Mouse (Mus musculus): Measurements from ENCODE around the gene Slc25a42.
A peak's percentile ranks its signal among the peaks of the same experiment; 100 is the strongest.

Slc25a42 gene

DNA sequence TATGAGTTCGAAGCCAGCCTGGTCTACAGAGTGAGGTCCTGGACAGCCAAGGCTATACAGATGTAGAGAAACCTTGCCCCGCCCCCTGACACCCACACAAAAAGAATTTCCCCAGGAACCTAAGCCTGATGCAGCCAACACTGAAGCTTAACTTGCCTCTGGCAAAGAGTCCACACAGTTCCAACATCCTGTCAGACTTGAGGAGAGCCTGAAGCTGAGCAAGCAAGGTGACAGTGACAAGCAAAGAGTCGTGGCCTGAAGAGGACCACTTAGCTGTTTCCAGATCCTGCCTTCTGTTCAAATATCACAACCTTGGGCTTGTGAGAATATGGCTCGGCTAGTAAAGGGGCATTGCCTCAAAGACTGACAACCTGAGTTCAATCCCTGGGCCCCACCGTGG lies 3.0 kb upstream of the Slc25a42 start:
- DNase-seq (ENCODE audit: low read depth, low spot score) = no peak

DNA sequence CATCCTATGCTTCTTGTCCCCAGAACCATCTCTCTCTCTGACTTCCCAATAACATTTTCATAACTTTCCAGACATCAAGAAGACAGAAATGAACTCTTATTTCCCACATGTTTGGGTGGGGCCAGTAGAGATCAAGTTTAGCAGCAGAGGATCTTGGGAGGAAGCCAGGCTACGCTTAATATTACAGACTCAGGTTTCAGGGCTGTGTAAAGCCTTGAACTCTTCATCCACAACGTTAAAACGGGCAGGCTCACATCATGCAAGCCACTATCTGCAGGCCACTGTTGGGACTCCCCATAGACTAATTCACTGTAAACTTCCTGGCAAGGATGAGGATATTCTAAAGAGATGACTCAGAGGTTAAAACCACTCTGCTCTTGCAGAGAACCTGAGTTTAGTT lies 2.3 kb upstream of the Slc25a42 start:
- DNase-seq (ENCODE audit: low read depth, low spot score) = no peak

DNA sequence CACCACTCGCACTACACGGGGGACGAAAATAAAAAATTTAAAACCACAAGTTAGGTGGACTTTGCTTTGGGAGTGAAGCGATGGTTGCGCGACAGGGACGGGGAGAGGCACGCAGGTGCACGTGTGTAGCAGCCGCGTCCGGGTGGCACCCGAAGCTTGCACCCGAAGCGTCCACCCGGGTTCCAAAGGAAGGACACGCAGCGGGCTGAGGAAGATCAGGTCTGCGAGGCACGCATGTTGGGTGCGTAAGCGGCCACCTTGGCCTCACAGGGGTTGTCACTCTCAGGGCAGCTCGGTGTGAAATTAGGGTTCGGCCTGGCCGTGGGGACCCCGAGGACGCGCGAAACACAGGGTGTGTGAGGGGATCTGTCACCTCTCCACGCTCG lies 386 bp downstream of the Slc25a42 start:
- DNase-seq (ENCODE audit: low read depth, low spot score) = no peak

DNA sequence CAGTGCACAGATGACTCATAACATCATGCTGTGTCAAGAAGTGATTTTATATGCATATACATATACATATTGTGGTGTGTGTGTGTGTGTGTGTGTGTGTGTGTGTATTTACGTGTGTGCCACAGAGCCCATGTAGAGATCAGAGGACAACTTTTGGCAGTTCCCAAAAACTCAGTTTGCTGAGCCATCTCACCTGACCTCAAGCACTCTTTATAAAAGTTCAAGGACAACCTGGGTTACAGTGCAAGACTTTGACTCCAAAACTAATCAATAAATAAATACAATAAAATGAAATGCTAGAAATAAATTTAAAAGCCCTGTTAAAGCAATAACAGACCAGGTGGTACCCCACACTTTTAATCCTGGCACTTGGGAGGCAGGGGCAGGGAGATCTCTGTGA lies 830 bp downstream of the Slc25a42 start:
- no peak for DNase-seq (ENCODE audit: low read depth, low spot score)

DNA sequence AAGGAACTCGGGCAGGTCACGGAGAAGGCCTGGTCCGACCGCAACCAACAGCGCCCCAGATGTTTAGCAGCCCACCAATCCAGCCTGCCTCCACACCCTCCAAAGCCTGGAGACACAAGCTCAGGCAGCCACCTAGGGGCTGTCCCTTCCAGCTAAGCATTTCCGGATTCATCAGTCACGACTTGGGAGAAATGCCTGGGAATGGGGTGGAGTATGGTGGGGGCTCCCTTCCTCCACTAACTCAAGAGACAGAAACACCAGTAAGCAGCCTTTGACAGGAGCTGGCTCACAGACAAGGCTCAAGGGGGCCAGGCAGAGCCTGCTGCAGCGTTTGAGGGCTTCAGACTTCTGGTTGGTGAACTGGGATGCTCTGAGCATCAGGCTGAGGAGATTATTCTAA lies 1.6 kb downstream of the Slc25a42 start:
- DNase-seq (ENCODE audit: low read depth, low spot score) = no peak

DNA sequence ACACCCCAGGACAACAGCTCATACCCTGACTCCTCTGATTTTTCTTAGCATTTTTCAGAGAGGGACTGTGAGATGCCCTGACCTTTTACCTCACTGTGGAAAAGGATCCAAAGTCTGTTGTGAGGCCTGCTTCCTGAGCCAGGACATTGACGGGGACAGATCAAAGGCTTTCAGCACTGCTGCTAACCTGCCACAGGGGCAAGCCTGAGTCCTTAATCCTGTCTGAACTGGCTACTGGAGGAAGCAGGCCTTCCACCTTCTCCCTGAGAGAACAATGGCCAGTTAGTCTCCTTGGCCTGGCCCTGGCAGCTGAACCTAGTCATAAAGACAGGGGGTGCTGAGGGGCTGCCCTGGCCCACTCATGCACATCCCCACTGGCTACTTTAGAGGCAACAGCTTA lies 4.0 kb downstream of the Slc25a42 start:
- no peak for DNase-seq (ENCODE audit: low read depth, low spot score)

DNA sequence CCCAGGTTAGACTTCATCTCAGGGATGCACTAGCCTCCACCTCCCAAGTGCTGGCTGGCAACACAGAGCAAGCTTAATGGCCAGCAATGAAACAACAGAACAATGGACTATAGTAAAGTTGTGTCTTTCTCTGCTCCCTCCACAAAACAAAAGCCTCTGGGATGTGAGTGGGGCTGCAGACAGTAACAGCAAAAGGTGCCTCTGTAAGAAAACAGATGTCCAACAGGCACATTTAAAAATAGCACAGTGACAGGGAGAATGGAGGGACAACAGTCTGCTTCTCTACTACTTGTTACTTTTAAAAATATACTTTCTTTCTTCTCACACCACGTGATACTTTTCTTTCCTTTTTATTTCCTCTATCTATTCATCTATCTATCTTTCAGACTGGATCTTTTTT lies 7.3 kb downstream of the Slc25a42 start:
- DNase-seq (ENCODE audit: low read depth, low spot score) = no peak

DNA sequence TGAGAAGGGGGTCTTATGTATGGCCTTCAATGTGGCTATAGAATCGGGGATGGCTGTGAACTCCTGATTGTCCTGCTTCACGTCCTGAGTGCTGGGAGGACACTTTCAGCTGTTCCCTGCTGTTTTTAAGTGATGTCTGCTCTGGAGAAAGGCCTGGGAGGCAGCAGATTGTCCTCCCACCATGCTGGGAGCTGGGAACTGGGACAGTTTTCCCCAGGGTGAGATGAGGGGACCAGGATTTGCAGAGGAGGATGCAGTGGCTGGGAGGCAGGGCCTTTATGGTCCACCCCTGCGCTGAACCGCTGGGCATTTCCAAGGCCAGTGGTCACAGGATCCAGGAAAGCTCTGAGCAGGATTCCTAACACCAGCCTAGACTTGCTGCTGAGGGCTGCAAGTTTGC lies 9.0 kb downstream of the Slc25a42 start:
- no peak for DNase-seq (ENCODE audit: low read depth, low spot score)

DNA sequence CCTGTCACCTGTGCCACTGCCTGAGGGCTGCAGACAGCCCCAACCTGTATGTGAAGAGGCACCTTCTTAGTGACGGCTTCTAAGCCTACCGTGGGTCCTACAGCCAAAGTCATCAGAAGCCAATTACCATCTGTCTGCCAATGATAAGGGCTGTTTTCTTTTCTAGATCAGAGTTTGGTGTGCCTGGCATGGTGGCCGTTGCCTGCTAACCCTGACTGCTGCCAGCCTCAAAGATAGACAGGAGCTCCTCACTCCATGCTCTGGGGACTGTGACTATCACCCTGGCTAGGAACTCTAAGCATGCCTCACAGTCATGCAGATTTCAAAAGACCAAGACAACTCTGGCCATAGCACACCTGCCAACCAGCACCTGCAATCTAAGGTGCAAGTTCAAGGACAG lies 10.7 kb downstream of the Slc25a42 start:
- DNase-seq (ENCODE audit: low read depth, low spot score) = no peak

DNA sequence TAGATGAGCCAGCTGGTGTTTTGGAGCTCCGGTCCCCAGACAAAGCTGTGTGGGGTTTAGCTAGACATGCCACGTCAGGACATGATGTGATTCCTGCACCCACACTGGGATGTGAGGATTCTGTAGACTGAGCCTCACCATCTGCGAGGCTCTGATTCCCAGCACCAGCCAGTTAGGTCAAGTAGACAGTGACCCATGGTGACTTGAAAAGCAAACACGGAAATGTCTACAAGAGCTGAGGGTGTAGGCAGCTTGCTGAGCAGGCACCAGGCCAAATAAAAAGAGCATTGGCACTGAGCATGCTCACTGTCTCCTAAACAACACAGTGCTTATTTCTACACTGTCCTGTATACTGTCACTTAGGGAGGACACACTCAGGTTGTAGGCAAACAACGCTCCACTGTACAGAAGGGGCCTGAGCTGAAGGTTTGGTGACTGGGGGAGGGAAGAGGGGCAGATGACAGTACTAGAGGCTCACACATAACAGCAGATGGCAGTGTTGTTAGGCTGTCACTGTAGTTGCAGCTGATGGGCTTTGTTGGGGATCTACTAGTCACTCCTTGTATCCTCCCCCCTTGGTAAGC lies 11.9 kb downstream of the Slc25a42 start:
- DNase-seq (ENCODE audit: low read depth, low spot score) = no peak

DNA sequence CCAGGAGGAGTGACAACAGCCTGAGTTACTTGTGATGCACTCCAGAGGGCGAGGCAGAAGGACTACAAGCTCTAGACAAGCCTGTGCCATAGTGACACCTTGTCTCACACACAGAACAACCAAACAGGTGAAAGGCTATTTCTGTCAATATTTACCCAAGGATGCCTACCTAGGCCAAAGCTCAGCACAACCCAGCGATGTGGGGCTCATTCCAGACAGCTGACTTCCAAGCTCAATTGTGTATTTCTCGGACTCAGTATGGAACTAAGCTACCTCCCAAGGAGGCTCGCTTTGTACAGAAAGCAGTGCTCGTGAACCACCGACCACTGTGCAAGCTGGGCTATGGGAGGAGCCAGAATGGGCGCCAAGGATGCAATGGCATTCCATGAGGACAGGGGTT lies 14.5 kb downstream of the Slc25a42 start:
- no peak for DNase-seq (ENCODE audit: low read depth, low spot score)

DNA sequence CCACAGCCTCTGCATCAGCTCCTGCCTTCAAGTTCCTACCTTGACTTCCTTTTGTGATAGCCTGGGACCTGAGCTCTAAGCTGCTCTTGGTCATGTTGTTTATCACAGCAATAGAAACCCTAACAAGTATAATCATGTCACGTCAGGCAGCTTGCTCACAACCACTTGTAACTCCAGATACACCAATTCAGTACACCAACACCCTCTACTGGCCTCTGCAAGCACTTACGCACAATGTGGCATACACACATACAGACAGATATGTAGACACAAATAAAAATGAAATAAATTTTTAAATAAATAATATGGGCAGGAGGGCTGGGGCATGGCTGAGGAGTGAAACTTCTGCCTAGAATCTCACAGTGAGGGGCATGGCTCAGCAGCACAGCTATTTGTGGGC lies 16.3 kb downstream of the Slc25a42 start:
- no peak for DNase-seq (ENCODE audit: low read depth, low spot score)

DNA sequence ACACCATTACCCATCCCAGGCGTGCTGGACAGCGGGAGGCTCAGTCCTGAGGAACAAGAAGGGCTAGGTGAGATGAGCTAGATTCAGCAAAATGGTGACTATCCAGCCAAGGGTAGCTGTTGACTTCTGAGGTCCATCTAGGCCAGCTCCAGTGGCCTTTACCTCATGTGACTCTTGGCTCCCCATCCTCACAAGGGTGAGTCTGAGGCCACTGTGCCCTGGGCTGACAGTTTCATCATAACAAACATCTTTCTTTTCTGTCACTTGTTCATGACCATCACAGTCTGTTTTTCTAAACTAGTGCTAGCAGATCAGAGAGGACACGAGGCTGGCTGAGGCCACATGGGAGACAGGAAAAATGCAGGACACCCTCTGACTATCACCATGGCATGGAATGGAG lies 17.9 kb downstream of the Slc25a42 start:
- DNase-seq (ENCODE audit: low read depth, low spot score) = no peak

DNA sequence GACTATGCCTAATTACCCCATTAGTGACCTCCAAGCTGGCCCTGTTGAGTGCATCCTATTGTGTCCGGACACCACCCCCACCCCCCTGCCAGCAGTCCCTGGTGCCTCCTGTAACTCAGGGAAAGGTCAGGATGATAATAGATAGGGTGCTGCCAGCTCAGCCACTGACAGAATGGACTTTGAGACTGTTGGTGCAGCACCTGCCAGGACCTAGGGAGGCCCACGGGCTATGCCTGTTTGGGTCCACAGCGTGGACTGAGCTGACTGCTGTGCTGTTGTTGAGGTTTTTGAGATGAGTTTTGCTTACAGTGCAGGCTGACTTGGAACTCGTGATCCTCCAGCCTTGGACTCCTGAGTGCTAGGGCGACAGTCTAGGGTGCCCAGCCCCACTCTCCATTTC lies 18.9 kb downstream of the Slc25a42 start:
- DNase-seq (ENCODE audit: low read depth, low spot score) = no peak

DNA sequence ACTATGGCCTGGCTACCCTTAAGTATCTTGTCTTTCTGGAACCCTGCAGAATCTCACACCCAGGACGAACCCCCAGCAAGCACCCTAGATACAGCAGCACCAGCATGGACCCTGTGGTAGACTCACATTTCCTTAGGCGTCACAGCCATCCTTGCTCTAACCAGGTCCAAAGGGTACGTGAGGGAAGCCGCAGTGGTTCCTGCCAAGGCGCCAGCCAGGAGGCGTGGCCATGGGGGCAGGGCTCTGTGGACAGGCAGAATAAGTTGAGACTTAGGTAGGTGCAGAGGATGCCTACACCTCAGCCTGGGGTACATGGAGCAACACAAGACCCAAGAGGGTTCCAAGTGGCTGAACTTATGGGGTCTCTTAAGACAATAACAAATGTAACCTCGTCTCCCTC lies 23.4 kb downstream of the Slc25a42 start:
- no peak for DNase-seq (ENCODE audit: low read depth, low spot score)

DNA sequence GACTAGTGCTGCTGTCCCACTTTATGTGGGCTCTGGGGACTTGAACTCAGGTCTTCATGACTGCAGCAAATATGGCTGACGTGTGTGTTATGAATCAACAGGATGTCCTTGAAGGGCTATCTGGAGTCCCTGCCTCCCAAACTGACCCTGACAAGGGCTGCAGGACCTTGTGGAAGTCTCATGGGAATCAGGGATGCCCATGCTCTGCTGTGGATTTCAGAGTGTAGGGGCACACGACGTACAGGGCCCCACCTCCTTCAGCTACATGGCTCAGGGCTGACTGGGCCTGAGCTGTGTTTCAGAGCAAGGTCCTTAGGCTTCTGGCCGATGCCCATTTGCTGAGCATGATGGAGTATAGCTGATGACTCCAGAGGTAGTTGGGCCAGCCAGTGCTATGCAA lies 28.9 kb downstream of the Slc25a42 start:
- no peak for DNase-seq (ENCODE audit: low read depth, low spot score)

DNA sequence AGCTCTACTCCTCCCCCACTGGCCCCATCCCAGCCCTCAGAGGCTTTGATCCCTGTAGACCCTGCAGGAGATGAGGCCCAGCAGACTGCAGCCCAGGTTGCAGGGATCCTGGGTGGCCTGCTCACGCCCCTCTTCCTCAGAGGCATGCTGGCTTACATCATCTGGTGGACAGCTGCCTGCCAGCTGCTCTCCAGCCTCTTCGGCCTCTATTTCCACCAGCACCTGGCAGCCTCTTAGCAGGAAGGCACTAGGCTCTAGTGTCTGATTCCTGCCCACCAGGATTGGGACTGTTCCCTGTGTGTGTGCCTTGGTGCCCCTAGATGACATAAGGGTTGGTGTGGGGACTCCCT lies 30.2 kb downstream of the Slc25a42 start:
- DNase-seq (ENCODE audit: low read depth, low spot score) = no peak

DNA sequence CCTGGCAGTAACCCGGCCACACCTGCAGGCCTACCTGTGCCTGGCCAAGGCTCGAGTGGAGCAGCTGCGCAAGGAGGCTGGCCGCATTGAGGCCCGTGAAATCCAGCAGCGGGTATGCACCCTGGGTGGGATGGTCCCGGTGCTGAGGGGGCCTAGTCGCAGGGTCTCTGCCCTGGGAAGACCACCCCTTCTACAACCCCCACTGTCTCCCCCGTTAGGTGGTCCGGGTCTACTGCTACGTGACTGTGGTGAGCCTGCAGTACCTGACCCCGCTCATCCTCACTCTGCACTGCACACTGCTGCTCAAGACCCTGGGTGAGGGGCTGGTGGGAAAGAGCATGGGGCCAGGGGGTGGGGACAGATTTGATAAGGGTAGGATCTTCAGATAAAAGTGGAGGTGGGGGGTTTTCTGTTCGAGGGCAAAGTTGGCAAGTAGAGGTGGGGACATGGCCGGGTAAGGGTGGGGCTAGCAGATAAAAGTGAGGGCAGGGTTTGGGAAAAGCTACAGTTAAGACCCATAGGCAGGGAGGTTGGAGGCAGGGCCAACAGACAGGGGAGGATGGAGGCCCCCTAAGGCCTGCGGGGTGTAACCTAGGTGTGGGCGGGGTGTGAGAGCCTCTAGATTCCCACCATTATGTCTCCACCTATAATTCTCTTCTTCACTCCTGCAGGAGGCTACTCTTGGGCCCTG lies 30.7 kb downstream of the Slc25a42 start:
- no peak for DNase-seq (ENCODE audit: low read depth, low spot score)

DNA sequence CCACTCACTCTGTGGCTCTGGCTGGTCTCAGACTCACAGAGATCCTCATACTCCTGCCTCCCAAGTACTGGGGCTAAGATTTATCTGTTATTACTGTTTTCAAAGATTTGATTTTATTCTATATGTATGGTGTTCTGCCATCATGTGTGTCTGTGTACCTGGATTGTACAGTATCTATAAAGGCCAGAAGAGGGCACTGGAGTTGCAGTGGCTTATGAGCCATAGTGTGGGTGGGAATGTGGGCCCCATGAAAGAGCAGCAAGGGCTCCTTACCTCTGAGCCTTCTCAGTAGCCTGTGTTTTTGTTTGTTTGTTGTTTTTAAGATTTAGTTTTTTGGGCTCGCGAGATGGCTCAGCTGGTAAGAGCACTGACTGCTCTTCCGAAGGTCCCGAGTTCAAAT lies 33.0 kb downstream of the Slc25a42 start:
- no peak for DNase-seq (ENCODE audit: low read depth, low spot score)

DNA sequence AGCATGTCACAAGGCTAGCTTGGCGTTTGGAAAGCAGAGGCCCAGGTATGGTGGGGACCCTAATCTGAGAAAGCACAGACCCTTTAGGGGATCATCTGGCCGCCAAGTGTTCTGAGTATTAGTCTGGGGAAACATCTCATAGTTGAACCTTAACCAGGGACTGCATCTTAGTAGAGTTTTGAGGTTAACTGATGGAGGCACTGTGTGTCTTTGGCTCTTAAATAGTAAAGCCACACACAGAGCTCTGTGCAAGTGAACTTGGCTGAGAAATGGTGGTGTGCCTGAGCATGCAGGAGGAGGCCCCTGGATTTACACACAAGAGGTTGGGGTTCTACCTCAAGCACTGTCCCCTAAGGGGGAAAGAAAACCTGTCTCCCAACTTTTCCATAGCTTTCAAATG lies 33.9 kb downstream of the Slc25a42 start:
- DNase-seq (ENCODE audit: low read depth, low spot score) = no peak

DNA sequence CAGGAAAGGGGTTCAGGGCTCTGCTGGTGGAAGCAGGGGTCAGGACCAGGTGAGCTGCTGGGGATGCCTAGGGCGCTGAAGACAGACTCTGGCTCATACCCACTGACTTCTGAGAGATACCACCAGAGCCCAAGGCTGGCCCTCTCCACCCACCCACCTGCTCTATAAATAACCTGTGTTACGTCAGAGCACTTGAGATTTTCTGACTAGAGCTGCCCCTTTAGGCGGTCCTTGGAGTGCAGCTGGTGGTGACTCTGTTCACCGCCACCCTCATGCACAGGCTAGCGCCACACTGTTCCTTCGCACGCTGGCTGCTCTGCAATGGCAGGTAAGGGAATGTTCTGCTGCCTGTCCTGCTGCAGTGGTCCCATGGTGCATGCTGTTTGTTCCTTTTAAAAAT lies 38.0 kb downstream of the Slc25a42 start:
- DNase-seq (ENCODE audit: low read depth, low spot score) = no peak

DNA sequence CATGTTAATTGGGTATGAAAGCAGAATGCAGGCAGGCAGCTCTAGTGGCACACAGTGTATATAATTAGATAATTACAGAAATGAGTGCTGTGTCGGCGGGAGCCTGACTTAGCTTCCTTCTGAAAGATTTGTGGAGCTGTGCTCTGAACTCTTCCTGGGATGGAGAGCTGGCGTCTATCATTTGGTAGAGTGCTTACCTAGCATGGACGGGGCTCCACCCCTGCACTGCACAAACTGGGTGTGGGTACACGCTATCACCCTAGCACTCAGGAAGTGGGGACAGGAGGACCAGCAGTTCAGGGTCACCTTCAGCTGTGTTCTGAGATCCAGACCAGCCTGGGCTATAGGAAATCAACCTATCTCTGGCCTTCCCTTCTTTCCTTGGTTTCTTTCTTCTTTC lies 38.8 kb downstream of the Slc25a42 start:
- no peak for DNase-seq (ENCODE audit: low read depth, low spot score)

DNA sequence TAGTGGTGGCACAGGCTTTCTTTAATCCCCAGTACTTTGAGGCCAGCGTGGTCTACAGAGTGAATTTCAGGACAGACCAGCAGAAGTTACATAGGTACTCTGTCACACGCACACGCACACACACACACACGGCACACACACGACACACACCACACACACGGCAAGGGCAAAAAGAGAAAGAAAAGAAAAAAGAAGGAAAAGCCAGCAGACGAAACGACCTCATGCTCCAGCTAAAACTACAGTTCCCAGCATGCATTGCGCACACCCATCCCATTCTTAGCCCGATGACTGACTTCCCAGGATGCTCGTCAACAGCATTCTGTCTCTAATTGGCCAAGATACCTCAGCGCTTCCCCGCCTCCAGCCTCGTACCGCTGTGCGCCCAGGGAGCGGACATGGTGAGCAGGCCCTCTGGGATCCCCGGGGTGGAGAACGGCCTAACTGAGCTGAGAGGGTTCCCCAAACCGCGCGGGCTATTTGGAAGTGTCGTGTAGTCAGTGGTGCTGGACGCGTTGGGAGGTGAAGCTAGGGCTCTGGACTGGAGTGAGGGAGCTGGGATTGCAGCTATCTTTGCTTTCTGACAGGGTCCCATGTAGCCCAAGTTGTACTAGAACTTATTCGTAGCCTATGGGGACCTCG lies 39.9 kb downstream of the Slc25a42 start, which contains the start of gene Tmem161a:
Tmem161a (plus strand) TSS at position 314 of the 639 bp plus-strand sequence.
- DNase-seq (ENCODE audit: low read depth, low spot score) = peak; percentile 90

Measured in WW6 (cell line).